Mouse (Mus musculus) lung, embryonic 16.5 days (tissue): ENCODE measurements at regions not wholly inside any gene's neighbourhood (a gene's known extent, or its start where the extent isn't known, plus 50 kb on each side); places are given as distances from the start of the nearest gene placed in this dataset.
"Not testable (repeated sequence)": the region's sequence is repeated elsewhere in the genome, so short reads cannot be mapped to it uniquely, and the experiment has no call there.

Experiments
- ATAC-seq: fragments of 200-750 bp; cut with Nextera tagmentation; 2 replicates; pipeline ENCODE4 v1.8.0; 2017; ENCODE audit warnings: low read depth, mild to moderate bottlenecking, moderate library complexity
- H3K27ac ChIP-seq: fragments of 300-500 bp; sonication (generic); 2 replicates; pipeline ENCODE4 v1.5.1; 2014; ENCODE audit warnings: mild to moderate bottlenecking, control low read depth, low read length
- H3K27me3 ChIP-seq: fragments of 300-500 bp; sonication (generic); 2 replicates; pipeline ENCODE4 v1.6.1; 2014; ENCODE audit warnings: low read depth, low read length, mixed read lengths; ENCODE audit not compliant: control insufficient read depth, insufficient read depth
- H3K36me3 ChIP-seq: fragments of 300-500 bp; sonication (generic); 2 replicates; pipeline ENCODE4 v1.6.1; 2014; ENCODE audit warnings: low read length; ENCODE audit not compliant: control insufficient read depth, insufficient read depth
- H3K4me1 ChIP-seq: fragments of 300-500 bp; sonication (generic); replicated peaks from 2 replicates; pipeline ENCODE4 v1.6.1; 2014; ENCODE audit warnings: low read length, mixed read lengths; ENCODE audit not compliant: control insufficient read depth, insufficient read depth
- H3K4me2 ChIP-seq: fragments of 300-500 bp; sonication (generic); 2 replicates; pipeline ENCODE4 v1.6.1; 2014; ENCODE audit warnings: low read depth, low read length, control low read depth
- H3K4me3 ChIP-seq: fragments of 300-500 bp; sonication (generic); 2 replicates; pipeline ENCODE4 v1.5.1; 2014; ENCODE audit warnings: mild to moderate bottlenecking, low read length, control low read depth
- H3K9ac ChIP-seq: fragments of 300-500 bp; sonication (generic); 2 replicates; pipeline ENCODE4 v1.6.1; 2014; ENCODE audit warnings: low read length, control low read depth
- H3K9me3 ChIP-seq: fragments of 300-500 bp; sonication (generic); 2 replicates; pipeline ENCODE4 v1.6.1; 2016; ENCODE audit warnings: low read length; ENCODE audit not compliant: control insufficient read depth
- WGBS: fragments of 180-500 bp; shearing (Covaris S2); extraction: QIAGEN DNeasy Blood & Tissue Kit; methylation state at CpG from one replicate; pipeline ENCODE4 v1.1.7; 2014; 5-methylcytosine and 5-hydroxymethylcytosine counted together

DNA sequence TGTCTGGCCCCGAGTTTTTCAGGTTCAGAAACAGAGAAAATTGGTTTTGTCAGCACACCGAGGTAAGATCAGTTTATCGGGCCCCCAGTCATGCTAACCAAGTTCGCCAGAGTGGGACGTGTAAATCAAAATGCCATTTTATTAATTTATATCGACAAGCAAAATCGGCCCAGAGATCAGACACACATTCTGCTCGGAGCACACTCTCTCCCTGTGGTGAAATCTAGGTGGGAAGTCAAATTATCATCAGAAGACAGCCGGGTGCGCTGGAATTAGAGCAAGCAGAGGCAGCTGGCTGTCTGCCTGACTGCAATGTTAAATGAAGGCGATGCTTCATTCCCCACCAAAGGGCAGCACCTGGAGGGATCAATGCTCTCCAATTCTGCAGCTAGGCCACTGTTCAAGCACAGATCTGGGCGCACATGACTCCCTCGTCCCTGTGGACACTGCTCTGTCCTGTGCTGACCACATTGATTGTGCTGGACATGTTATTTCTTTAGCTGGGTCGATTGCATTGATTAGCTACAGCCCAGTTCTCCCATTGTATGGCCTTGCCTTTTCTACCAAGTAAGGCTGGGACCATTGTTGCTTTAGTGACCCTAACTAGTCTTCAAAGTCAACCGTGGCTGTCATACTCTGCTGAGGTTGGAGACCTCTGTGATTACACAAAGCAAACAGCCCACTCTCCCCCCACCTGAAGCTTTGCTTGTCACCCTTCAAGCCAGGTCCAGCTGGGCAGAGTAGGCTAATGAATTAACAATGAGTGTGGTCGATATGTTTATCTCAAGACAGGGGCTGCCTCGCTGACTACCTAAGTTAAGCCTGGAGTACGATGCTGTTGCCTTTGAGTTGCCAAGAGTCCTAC lies 677.0 kb upstream of the Gm19410 start:
- Histone ChIP-seq H3K4me1 (no peaks in the 10 kb centered on the region), H3K4me3 (no peak overlapping the region), H3K9me3 (no peaks in the 10 kb centered on the region), H3K4me2 (no peak overlapping the region), H3K9ac (no peak overlapping the region), H3K36me3 (no peaks in the 10 kb centered on the region), H3K27ac (no peak overlapping the region), H3K27me3 (no peaks in the 10 kb centered on the region)
- no peak for ATAC-seq
- 74% methylated on average over 18 of the region's 18 CpGs for WGBS

DNA sequence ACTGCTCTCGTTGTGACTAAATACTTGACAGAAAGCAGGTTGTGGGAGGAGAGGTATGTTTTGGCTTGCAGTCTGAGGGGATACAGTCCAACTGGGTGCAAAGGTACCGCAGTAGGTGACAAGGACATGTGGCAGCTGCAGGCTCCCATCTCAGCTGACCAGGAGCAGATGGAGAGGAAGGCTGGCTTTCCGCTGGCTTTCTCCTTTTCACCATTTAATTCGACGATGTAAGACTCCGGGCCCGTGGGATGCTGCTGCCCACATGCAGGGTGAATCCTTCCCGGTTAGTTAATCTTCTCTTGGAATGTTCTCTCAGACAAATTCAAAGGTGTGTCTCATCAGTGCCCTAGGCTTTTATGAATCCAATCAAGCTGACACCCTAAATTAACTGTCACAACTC lies 676.1 kb upstream of the Gm19410 start:
- Histone ChIP-seq H3K4me3 (no peak overlapping the region), H3K4me1 (no peaks in the 10 kb centered on the region), H3K27me3 (no peaks in the 10 kb centered on the region), H3K36me3 (no peaks in the 10 kb centered on the region), H3K27ac (no peak overlapping the region), H3K9ac (no peak overlapping the region), H3K9me3 (no peaks in the 10 kb centered on the region), H3K4me2 (no peak overlapping the region)
- 88% methylated on average over 8 of the region's 8 CpGs for WGBS
- no peak for ATAC-seq

DNA sequence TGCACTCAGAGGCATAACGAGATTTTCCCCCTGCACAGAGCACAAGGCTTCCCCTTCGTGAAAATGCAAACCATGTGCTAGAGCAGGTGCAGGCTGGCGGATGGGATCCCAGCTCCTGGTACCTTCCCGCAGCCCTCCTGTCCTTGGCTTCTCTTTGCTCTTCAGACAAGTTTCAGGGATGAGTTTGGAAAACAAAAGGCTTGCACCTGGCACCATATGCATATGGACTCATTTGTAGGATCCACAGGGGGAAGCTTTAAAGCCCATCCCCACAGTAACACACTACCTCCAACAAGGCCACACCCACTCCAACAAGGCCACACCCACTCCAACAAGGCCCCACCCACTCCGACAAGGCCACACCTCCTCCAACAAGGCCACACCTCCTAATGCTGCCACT lies 663.9 kb upstream of the Gm19410 start:
- no peaks in the 10 kb centered on the region for H3K9me3 ChIP-seq
- H3K4me2 ChIP-seq = no peak overlapping the region
- H3K4me3 ChIP-seq = no peak overlapping the region
- no peak overlapping the region for H3K9ac ChIP-seq
- H3K27me3 ChIP-seq = no peaks in the 10 kb centered on the region
- ATAC-seq = no peak
- H3K4me1 ChIP-seq = no peaks in the 10 kb centered on the region; the same call in 1 of the 2 replicates
- no peak overlapping the region for H3K27ac ChIP-seq
- H3K36me3 ChIP-seq = no peaks in the 10 kb centered on the region
- WGBS = 71% methylated on average over 5 of the region's 5 CpGs

DNA sequence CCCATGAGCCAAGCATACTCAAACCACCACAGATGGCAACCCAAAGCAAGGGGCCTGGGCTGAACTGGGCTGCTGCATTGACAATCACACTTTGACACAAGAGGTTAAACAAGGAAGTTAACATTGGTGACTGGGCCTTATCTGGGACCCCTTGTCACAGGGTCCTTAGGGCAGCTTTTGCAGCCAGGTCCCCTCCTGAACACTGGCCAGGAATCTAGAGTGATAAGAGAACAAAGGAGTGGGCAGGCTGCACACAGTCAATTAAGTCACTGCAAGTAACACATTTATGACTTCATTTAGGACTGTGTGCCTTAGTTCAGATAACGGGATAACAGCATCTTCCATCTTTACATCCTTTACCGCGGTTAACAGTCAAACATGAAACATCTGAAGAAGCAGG lies 663.5 kb upstream of the Gm19410 start:
- ATAC-seq, H3K9me3 ChIP-seq, H3K9ac ChIP-seq, H3K4me1 ChIP-seq, H3K27ac ChIP-seq, H3K27me3 ChIP-seq, H3K4me3 ChIP-seq, H3K36me3 ChIP-seq, H3K4me2 ChIP-seq: not testable (repeated sequence)
- 60% methylated on average over 3 of the region's 3 CpGs for WGBS

DNA sequence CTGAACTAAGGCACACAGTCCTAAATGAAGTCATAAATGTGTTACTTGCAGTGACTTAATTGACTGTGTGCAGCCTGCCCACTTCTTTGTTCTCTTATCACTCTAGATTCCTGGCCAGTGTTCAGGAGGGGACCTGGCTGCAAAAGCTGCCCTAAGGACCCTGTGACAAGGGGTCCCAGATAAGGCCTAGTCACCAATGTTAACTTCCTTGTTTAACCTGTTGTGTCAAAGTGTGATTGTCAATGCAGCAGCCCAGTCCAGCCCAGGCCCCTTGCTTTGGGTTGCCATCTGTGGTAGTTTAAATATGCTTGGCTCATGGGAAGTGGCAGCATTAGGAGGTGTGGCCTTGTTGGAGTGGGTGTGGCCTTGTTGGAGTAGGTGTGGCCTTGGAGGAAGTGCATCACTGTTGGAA lies 661.1 kb upstream of the Gm19410 start:
- not testable (repeated sequence) for H3K4me1 ChIP-seq, H3K4me2 ChIP-seq, H3K9ac ChIP-seq, H3K4me3 ChIP-seq, H3K27me3 ChIP-seq, H3K36me3 ChIP-seq, H3K9me3 ChIP-seq, H3K27ac ChIP-seq
- ATAC-seq = peak; percentile 7; the same call in 1 of the 2 replicates

DNA sequence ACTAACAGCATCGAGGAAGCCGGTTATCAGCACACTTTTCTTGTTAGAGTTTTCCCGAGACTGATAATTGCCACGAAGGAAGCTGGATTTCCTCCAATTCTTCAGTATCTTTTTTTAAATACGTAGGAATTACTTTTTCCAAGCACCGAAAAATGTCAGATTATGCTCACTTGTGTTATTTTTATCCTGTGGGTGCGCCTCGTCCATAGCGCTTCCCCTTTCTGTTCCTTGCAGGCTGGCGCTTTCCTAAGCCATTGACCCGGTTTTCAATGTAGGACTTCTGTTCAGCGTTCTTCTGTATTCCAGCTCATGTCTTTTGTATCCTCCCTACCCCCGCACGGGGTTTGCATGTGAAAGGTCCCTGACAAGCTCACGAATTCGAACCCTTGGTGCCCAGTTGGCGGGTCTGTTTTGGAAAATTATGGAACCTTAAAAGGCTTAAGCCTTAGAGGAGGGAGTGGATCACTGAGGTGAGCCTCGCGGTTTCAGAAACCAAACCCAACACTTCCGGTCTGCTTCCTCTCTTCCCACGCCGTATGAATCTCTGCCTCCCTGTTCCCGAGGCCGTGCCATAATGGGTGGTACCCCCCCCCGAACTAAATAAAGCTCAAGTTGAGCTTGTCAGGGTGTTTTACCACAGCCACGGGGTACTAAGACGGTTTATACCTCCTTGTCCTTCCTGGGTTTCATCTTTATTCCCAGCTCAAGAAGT lies 655.9 kb upstream of the Gm19410 start:
- WGBS = 74% methylated on average over 27 of the region's 27 CpGs

DNA sequence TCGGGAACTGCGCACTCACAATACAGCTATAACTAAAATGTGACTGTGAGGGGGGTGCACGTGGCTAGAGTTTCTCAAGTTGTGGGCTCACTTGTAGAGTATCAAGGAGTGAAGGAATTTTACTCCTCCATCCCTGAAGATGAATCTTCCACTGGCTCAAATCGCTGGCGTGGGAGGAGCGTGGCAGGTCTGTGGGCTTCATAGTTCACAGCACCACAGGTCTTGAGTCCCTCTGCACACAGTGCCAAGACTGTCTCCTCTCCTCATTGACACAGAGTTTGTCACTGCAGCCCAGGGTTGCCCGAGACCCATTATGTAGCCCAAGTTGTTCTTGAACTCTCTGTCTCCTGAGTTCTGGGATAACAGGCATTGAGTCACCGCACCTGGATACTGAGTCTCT lies 655.3 kb upstream of the Gm19410 start:
- no peak overlapping the region for H3K9ac ChIP-seq

More for the DNA sequence above, 655.9 kb upstream of the Gm19410 start:
- no peak overlapping the region for H3K4me2 ChIP-seq
- no peak overlapping the region for H3K27ac ChIP-seq
- H3K36me3 ChIP-seq = no peaks in the 10 kb centered on the region
- peaks cover 2% of the 10 kb centered on the region; the same call in 1 of the 2 replicates for H3K4me1 ChIP-seq
- no peak overlapping the region for H3K4me3 ChIP-seq
- no peaks in the 10 kb centered on the region for H3K27me3 ChIP-seq
- no peaks in the 10 kb centered on the region for H3K9me3 ChIP-seq
- ATAC-seq = no peak
- H3K9ac ChIP-seq = no peak overlapping the region

DNA sequence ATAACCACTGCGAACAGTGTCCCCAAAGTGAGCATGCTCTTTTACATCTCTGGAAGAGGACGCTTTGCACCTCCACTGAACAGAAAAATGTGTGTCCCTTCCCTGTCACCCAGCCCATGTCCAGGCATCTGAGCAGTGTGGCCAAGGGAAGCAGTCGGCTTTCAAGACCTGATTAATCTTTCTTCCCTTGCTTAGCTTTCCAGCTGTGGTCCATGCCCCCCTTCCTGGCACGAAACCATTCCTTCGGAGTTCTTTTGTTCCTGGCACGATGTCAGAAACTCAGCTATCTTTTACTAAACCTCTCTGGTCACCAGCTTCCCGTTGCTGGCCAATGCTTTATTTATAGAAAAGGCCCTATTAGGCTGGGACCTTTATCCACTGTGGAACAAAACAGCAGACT lies 654.5 kb upstream of the Gm19410 start:
- peak; percentile 76 for ATAC-seq
- no peak overlapping the region for H3K9ac ChIP-seq
- no peak overlapping the region for H3K27ac ChIP-seq

More for the DNA sequence above, 655.3 kb upstream of the Gm19410 start:
- Histone ChIP-seq H3K27ac (no peak overlapping the region), H3K4me2 (no peak overlapping the region), H3K36me3 (no peaks in the 10 kb centered on the region), H3K4me3 (no peak overlapping the region), H3K27me3 (no peaks in the 10 kb centered on the region), H3K9me3 (no peaks in the 10 kb centered on the region), H3K4me1 (peaks cover 2% of the 10 kb centered on the region; the same call in 1 of the 2 replicates)
- no peak for ATAC-seq
- 89% methylated on average over 8 of the region's 8 CpGs for WGBS

DNA sequence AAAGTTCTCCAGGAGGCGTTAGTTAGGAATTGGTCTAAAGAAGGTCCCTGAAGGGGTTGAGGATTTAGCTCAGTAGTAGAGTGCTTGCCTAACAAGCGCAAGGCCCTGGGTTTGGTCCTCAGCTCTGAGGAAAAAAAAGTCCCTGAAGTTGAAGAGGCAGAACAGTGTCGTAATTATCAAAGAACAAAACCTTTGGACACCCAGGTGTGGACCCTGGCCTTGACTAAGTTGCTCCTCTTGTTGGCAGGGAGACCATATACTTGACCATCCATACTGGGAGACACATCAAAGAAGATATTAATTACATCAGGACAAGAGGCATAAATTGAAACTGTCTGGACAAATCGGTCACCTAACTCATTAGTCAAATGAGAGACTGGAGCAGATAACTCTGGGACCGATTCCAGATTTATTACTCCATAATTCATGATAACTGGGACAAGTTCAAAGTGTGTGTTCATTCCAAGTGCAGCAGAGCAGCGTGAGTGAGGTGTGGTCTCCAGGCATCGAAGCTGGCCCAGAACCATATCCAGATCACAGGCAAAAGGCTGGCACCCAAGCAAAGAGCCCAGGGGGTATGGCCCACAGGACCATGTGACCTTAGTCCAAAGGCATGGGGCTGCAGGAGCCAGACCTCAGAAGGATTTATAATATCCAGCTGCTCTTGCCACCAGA lies 652.9 kb upstream of the Gm19410 start:
- 58% methylated on average over 7 of the region's 7 CpGs for WGBS

More for the DNA sequence above, 654.5 kb upstream of the Gm19410 start:
- H3K4me2 ChIP-seq = no peak overlapping the region
- no peak overlapping the region for H3K4me3 ChIP-seq
- H3K9me3 ChIP-seq = no peaks in the 10 kb centered on the region
- peaks cover 2% of the 10 kb centered on the region; the same call in 1 of the 2 replicates for H3K4me1 ChIP-seq
- H3K36me3 ChIP-seq = no peaks in the 10 kb centered on the region
- H3K27me3 ChIP-seq = no peaks in the 10 kb centered on the region
- 33% methylated on average over 7 of the region's 7 CpGs for WGBS

More for the DNA sequence above, 652.9 kb upstream of the Gm19410 start:
- Histone ChIP-seq H3K9me3 (no peaks in the 10 kb centered on the region), H3K4me3 (no peak overlapping the region), H3K36me3 (no peaks in the 10 kb centered on the region), H3K4me2 (no peak overlapping the region), H3K4me1 (peaks cover 2% of the 10 kb centered on the region; the same call in 1 of the 2 replicates), H3K27me3 (no peaks in the 10 kb centered on the region), H3K27ac (no peak overlapping the region), H3K9ac (no peak overlapping the region)
- ATAC-seq = peak; percentile 34; the same call in 1 of the 2 replicates
